Mouse (Mus musculus): ENCODE measurements around the gene Nos3.

The Nos3 gene

DNA sequence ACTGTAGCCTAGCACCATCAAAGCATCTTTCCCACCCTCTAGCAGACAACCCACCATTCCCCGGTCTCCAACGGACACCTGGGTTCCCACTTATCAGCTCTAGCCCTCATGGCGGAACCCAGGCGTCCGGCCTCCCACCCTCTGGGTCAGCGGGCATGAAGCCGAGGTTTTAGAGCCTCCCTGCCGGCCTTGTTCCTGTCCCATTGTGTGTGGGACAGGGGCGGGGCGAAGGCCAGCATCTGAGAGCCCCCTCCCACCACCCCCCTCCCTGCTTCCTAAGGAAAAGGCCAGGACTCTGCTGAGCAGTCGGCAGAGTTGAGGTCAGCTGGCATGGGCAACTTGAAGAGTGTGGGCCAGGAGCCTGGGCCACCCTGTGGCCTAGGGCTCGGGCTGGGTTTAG is at the start of gene Nos3:
Gene Nos3 (plus strand): TSS at position 303 of the 400 bp plus-strand sequence.
- no peak for DNase-seq (ENCODE audit: low spot score)

- DNase-seq (ENCODE audit: low spot score), result no peak
These were observed 44.7 kb upstream of the Nos3 start for GRCm38 (mm10) chr5:24319776-24320466.

GRCm38 (mm10) chr5:24320467-24320813 is 44.2 kb upstream of the Nos3 start:
- DNase-seq (ENCODE audit: low spot score), result no peak

- no peak for DNase-seq (ENCODE audit: low spot score)
These were observed 43.7 kb upstream of the Nos3 start for GRCm38 (mm10) chr5:24320894-24321293.

DNA sequence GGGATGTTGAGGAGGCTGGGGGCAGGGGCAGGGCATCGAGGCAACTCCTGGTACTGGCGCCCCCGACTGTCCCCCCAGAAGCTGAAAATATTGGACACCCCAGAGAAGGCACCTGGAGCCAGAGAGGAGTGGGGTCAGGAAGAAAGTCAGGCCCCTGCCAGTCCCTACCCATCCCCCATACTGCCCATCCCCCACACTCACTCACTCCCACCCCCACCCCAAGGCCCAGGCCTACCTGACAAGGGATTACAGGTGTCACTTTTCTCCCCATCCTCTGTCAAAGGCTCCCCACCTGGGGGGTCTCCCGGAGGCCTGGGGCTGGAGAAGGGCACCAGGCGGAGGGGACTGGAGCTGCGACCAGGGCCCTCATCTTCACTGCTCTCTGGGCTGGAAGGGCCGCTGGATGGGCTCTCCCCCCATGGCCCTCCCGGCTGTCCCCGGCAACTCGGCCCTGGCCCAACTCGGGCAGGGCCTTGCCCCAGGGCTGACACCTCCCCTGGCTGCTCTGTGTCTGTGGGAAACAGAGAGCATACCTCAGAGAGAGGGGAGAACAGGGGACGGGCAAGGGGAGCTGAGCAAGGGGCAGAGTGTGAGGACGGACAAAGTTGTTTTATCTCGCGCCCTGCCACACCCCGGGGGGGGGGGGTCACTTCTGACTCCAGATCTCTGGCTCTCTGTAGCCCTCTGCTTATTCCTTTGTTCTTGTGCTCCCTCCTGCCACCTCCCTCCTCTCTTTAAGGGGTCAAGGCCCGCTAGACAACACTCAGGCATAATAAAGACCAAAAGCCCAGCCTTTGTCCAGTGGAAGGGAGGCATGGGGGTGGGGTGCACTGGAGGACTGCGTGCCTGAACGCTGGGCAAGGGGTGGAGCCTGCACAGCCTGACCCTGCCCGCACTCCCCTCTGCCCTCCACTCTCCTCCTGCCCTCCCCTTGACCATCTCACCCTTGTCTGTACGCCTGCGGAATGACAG is 42.6 kb upstream of the Nos3 start:
- no peak for DNase-seq (ENCODE audit: low spot score)

DNA sequence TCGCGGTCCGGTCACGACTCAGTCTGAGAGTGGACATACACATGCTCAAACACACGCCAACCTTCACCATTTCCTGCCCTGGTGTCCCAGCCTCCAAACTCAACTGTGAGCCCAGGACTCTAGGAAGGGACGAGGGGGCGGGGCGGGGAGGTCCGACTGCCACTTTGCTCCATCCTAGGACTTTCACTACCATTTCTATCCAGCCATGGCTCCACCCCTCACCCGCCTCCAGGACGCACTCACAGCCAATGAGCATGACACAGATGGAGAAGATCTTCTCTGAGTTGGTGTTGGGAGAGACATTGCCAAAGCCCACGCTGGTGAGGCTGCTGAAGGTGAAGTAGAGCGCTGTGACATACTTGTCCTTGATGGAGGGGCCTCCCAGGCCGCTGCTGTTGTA is 39.4 kb upstream of the Nos3 start:
- DNase-seq (ENCODE audit: low spot score), result no peak

DNA sequence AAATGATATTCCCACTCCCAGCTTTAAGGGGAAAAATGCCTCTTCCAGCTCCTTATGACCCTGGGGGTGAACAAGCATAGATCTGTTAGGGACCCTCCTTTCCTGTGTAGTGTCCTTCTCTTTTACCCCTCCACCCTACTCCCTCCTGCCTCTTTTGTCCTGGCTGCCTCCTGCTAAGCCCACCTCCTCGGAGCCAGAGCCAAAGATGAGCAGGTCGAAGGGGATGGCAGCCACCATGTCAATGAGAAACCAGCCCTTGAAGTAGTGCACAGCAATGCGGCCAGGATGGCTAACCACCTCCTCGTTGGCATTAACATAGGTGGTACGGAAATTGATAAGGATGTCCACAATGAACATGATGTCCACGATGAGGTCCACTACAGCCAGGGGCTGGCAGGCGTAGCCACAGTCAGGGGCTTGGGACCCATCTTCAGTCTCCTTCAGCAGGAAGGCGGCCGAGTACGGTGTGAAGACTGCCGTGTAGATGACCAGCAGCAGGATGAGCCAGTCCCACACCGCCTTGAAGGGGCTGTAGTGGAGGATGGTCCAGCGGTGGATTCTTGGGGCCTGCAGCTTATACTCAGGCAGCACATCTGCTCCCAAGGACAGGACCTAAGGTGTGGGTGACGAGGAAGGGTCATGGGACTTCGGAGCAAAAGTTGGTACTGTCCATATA is 38.3 kb upstream of the Nos3 start:
- no peak for DNase-seq (ENCODE audit: low spot score)

- DNase-seq (ENCODE audit: low spot score), result peak; percentile 46
These were observed 37.7 kb upstream of the Nos3 start for GRCm38 (mm10) chr5:24326842-24327417.

GRCm38 (mm10) chr5:24328813-24329211 is 35.8 kb upstream of the Nos3 start:
- DNase-seq (ENCODE audit: low spot score), result no peak

GRCm38 (mm10) chr5:24329212-24329964 is 35.2 kb upstream of the Nos3 start:
- DNase-seq (ENCODE audit: low spot score), result no peak

DNA sequence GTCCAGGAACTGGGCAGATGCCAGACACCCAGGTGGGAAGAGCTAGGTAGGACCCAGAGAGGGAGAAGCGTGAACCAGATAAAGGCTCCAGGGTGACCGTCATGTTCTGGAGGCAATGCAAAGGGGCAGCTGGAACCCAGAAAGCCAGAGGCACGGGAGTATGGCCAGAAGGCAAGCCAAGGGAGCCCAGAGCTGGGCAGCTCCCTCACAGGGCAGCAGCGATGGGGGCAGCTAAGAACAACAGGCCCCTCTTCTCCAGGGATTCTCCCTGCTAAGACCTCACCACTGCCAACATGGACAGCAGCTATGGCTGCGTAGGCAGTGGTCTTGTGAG is 34.7 kb upstream of the Nos3 start:
- no peak for DNase-seq (ENCODE audit: low spot score)

DNA sequence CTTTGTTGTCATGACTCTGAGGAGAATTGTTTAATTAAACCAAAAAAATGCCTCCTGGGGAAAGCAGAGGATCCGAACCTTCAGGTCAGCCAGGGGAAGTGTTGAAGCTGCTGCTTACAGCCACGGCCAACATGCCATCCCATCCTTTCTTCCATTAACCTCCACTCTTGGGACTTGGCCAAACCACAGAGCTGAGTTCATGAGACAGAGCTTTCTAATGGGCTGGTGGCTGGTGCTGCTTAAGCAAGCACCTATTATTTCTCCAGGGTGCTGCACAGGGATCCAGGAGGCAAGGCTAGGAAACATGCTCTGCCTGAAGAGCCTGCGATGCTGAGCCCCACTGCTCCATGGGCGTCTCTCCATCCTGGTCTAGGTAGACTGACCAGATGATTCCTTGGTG is 32.2 kb upstream of the Nos3 start:
- no peak for DNase-seq (ENCODE audit: low spot score)

DNA sequence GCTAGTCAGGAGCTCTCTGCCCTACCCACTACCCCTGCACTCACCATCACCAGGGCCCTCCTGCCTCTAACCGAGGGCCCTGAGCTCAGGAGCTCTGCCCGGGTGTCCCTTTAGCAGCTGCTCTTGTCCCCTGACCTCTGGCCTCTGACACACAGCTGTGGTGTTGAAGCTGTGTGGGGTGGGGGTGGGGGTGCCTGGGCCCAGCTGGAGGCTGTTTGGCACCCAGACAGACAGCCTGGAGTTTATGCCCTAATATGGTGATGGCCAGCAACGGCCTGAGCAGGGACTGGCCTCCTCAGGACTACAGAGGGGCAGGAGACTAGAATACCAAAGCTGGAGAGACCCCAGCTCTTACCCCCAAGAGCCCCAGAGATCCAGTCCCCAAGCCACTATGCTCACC is 29.9 kb upstream of the Nos3 start:
- no peak for DNase-seq (ENCODE audit: low spot score)

- no peak for DNase-seq (ENCODE audit: low spot score)
These were observed 28.6 kb upstream of the Nos3 start for GRCm38 (mm10) chr5:24335888-24336511.

DNA sequence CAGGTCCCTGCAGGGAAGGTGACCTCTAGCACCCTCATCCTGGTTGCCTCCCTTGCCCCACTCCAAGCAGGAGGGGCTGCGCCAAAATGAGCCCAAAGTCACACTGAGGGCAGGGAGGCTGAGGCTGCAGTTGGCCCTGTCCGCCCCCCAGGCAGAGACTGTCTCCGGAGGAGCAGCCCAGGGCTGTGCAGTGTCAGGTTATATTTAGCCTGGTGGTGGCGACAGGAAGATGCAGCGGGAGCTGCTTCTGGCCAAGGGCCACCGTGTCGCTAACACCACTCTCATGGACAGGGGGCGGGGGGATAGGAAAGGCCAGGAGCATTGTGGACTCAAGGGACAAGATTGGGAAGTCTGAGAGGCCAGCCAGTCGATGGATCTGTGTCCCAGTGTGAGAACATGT is 27.2 kb upstream of the Nos3 start:
- no peak for DNase-seq (ENCODE audit: low spot score)

- no peak for DNase-seq (ENCODE audit: low spot score)
These were observed 26.8 kb upstream of the Nos3 start for GRCm38 (mm10) chr5:24337821-24338220.

- DNase-seq (ENCODE audit: low spot score), result no peak
These were observed 22.2 kb upstream of the Nos3 start for GRCm38 (mm10) chr5:24342205-24342963.

DNA sequence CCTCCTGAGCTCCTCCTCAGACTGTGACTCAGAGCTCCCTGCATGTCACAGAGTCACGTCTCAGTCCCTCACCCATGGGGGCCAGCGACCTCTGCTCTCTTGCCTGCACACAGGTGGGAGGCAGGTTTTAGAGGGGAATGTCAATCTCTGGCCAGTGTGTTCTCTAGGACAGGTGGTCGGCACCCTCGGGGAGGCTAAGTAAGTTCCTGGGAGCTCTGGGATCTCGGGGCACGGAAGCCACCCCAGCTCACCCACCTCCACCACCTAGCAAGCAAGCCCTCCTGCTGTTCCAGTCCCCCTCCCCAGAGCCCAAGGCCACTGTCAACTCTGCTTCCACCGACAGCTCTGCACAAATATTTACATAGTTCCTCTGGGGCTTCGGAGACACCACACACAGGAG is 21.6 kb upstream of the Nos3 start:
- DNase-seq (ENCODE audit: low spot score), result no peak

DNA sequence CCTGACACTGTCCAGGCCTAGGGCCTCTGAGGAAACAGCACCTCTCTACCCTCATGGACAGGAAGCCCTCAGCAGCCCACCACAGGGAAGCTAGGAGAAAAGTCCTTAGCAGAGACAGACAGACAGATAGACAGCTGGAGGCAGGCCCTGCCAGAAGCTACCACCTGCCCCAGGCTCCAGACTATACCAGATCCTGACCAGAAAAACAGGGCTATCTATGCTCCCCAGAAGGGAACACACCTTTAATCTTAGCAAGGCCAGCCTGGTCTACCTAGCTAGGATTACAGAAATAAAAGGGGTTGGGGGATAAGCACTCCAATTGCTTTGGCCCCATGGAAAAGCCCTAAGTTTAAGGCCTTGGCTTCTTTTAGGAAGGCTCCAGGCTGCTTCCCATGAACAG is 21.2 kb upstream of the Nos3 start:
- DNase-seq (ENCODE audit: low spot score), result no peak

- DNase-seq (ENCODE audit: low spot score), result no peak
These were observed 20.6 kb upstream of the Nos3 start for GRCm38 (mm10) chr5:24343977-24344436.
